Mouse (Mus musculus): ENCODE data around the gene Il10. TPM values are rescaled to one million over a fixed set of nuclear protein-coding genes. Genes with fewer than 3 reads are reported as not detected.

Il10 gene
- polyA plus RNA-seq, 1 experiment from 2014 or later = not detected

DNA sequence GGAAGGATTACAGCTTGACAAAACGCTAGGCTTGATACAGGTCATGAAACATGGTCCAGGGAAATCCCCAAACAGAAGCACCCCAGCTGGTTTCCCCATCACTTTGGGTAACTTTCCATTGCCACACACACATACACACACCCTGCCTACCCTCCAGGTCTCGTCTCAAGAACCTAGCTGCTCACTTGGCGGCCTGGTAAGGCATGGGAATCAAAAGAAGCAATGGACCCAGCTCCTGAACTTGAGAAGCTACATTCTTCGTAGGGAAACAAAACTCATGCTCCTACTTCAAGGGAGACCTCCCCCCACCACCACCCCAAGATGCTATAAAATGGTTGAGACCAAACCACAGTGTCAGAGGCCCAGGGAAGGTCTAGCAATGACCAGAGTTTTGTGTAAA lies 19.9 kb upstream of the Il10 start:
- no peaks in the 10 kb centered on the region for H3K36me3 ChIP-seq
- no peak for ATAC-seq (replicated peaks; ENCODE audit: insufficient number of reproducible peaks, insufficient read depth, low FRiP score, low read depth)
- H3K4me3 ChIP-seq = no peak overlapping the region
- no peak overlapping the region for H3K9ac ChIP-seq
- H3K27ac ChIP-seq = no peak overlapping the region
- 76% methylated on average over 4 of the region's 4 CpGs for WGBS
- H3K4me2 ChIP-seq = no peak overlapping the region
- H3K4me1 ChIP-seq (replicated peaks) = peaks cover 7% of the 10 kb centered on the region
- no peaks in the 10 kb centered on the region for H3K27me3 ChIP-seq
- no peaks in the 10 kb centered on the region for H3K9me3 ChIP-seq (replicated peaks)

DNA sequence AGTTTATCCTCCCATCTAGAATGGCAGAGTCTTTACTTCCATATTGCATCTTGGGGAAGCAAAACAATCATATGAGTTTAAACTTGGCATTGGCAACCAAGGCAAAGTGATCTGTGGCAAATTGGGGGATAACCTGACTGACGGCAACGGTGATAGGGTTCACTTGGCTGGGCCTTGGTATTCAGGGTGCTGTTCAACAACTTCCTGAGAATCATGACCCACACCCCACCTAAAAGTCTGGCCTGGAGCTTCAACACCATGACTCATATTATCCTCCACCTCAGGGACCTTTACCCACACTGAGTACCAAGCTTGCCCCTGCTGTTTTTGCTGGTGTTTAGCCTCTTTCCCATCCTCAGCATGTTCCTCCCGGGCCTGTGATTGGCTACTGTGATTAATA lies 19.3 kb upstream of the Il10 start:
- no peak overlapping the region for H3K27ac ChIP-seq
- H3K36me3 ChIP-seq = no peaks in the 10 kb centered on the region
- H3K27me3 ChIP-seq = no peaks in the 10 kb centered on the region
- H3K9ac ChIP-seq = no peak overlapping the region
- no peak overlapping the region for H3K4me3 ChIP-seq
- peaks cover 7% of the 10 kb centered on the region for H3K4me1 ChIP-seq (replicated peaks)
- H3K9me3 ChIP-seq (replicated peaks) = no peaks in the 10 kb centered on the region
- no peak for ATAC-seq (replicated peaks; ENCODE audit: insufficient number of reproducible peaks, insufficient read depth, low FRiP score, low read depth)
- H3K4me2 ChIP-seq = no peak overlapping the region
- WGBS = 87% methylated on average over 3 of the region's 3 CpGs

DNA sequence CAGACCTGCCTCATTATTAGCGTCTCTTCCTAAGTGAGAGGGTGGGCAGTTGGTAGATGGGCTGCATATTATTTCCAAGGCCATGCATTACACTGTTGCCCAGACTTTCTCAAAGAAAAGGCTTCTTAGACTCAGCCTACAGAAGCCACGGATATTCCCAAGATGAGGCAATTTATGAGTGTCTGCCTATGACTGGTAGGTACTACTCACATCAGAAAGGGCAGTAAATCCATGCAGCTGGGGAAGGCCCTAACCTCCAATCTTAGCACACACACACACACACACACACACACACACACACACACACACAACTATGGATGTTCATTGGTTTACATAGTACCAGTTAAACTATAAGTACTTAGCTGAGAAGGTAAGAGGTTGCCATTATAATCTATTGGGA lies 17.1 kb upstream of the Il10 start:
- no peaks in the 10 kb centered on the region for H3K9me3 ChIP-seq (replicated peaks)
- H3K9ac ChIP-seq = no peak overlapping the region
- 85% methylated on average over 2 of the region's 2 CpGs for WGBS
- no peak overlapping the region for H3K27ac ChIP-seq
- H3K4me2 ChIP-seq = no peak overlapping the region
- H3K4me3 ChIP-seq = no peak overlapping the region
- no peak for ATAC-seq (replicated peaks; ENCODE audit: insufficient number of reproducible peaks, insufficient read depth, low FRiP score, low read depth)
- H3K4me1 ChIP-seq (replicated peaks) = peaks cover 7% of the 10 kb centered on the region
- H3K27me3 ChIP-seq = no peaks in the 10 kb centered on the region
- H3K36me3 ChIP-seq = no peaks in the 10 kb centered on the region

DNA sequence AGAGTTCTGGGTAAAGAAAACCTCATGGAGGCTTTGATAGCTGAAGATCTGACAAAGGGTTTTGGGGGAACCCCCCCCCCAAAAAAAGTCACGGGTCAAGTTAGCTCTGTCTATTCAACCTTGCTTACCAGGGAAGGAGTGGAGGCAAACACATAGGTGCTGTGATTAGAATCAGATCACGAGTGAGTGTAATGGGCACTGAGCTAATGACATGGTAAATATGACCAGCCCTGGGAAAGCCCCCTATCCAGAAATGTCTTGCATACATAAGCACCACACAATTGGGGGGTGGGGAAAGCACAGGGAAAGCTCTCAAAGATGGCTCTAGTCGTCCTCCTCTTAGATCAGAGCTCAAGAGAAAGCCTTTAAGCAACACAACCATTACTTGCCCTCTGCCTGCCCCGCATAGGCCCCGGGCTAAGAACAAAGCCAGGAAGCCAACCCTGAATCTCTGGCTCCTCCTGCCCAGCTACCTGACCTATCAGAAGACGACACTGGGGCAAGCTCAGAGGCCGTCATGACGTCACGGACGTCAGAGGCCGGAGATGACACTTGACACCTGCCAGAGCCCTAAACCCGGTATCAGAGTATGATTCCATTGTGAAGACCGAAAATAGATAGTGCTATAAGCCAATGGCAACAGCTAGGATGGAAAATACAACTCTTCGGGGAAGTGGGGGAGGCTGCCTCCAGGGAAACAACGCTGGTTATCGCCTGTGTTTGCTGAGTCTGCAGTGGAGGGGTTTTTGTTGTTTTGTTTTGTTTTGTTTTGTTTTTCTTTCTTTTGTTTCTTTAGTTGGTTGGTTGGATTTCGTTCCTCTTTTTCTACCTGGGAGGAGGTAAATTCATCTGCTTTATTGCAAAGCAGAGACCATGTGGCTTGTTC lies 16.4 kb upstream of the Il10 start:
- Histone ChIP-seq H3K27me3 (no peaks in the 10 kb centered on the region), H3K4me2 (peak overlapping the region; percentile 19; the same call in 1 of the 2 replicates), H3K4me1 (replicated peaks) (peaks cover 7% of the 10 kb centered on the region), H3K9ac (no peak overlapping the region), H3K4me3 (no peak overlapping the region), H3K36me3 (no peaks in the 10 kb centered on the region), H3K9me3 (replicated peaks) (no peaks in the 10 kb centered on the region), H3K27ac (peak overlapping the region; percentile 64)
- peak; percentile 83 for ATAC-seq (replicated peaks; ENCODE audit: insufficient number of reproducible peaks, insufficient read depth, low FRiP score, low read depth)
- WGBS = 42% methylated on average over 17 of the region's 17 CpGs

DNA sequence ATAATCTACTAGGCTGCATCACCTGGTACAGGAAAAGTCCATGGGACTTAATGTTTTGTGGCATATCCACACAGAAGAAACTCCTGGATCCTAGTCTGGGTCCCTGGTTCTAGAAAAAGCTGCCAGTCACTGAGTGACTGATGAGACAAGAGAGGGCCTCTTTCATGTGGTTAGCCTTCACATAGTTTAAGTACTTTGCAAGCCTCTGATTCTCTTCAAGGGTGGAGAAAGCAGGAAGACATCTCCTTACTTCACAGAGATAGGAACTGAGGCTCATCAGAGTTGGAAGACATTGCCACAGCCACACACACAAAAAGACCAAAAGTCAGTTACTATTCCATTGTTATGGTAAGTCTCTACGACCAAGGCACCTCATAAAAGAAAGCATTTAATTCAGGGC lies 13.6 kb upstream of the Il10 start:
- H3K27ac ChIP-seq = no peak overlapping the region
- no peaks in the 10 kb centered on the region for H3K36me3 ChIP-seq
- H3K4me3 ChIP-seq = no peak overlapping the region
- 66% methylated on average over 1 of the region's 1 CpGs for WGBS
- no peaks in the 10 kb centered on the region for H3K9me3 ChIP-seq (replicated peaks)
- no peaks in the 10 kb centered on the region for H3K27me3 ChIP-seq
- no peak overlapping the region for H3K9ac ChIP-seq
- peaks cover 11% of the 10 kb centered on the region for H3K4me1 ChIP-seq (replicated peaks)
- no peak for ATAC-seq (replicated peaks; ENCODE audit: insufficient number of reproducible peaks, insufficient read depth, low FRiP score, low read depth)
- no peak overlapping the region for H3K4me2 ChIP-seq

DNA sequence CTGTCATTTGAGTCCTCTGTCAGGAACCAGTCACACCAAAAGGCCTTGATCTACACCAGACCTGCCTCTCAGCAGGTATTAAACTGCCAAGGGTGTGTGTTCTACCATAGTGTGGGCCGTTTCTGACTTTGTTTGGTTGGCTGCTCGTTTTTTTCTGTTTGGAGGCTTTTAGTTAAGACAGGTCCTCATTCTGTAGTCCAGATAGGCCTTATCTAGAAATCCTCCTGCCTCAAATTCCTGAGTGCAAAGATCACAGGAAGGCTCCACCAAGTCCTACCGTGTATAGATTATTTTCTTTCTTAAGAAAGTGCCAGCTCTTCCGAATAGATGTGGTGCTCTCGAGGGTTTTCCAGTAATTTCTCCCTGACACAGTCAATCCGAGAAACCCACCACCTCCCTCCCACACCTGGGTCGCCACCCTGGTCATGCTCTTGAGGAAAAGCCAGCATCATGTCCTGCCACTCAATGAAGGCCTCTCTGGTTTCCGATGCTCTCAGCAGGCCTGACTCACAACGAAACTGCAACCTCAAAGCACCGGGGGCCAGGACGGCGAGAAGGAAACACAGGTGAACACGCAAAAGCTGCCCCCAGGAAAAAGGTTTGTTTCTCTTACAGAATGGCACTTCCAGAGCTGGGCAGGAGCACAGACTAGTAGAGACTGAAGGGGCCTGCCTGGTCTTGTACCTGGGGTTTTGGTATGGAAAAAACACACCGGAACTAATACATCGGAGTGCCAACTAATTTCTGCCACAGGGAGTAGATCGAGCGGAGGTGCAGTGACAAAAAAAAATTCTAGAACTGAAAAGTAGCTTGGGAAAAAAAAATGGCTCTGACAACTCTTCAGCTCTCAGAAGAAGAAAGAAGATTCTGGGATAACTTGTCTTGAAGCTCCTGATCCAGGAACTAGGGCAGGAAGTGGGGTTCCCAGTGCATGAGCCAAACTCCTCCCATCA lies 9.2 kb upstream of the Il10 start:
- 57% methylated on average over 17 of the region's 17 CpGs for WGBS
- Histone ChIP-seq H3K36me3 (no peaks in the 10 kb centered on the region), H3K27me3 (no peaks in the 10 kb centered on the region), H3K27ac (no peak overlapping the region), H3K9me3 (replicated peaks) (no peaks in the 10 kb centered on the region), H3K4me1 (replicated peaks) (0 out of 2 replicates have a peak, but pooled peaks cover 4% of the 10 kb centered on the region), H3K4me3 (no peak overlapping the region), H3K4me2 (no peak overlapping the region), H3K9ac (no peak overlapping the region)
- no peak for ATAC-seq (replicated peaks; ENCODE audit: insufficient number of reproducible peaks, insufficient read depth, low FRiP score, low read depth)

DNA sequence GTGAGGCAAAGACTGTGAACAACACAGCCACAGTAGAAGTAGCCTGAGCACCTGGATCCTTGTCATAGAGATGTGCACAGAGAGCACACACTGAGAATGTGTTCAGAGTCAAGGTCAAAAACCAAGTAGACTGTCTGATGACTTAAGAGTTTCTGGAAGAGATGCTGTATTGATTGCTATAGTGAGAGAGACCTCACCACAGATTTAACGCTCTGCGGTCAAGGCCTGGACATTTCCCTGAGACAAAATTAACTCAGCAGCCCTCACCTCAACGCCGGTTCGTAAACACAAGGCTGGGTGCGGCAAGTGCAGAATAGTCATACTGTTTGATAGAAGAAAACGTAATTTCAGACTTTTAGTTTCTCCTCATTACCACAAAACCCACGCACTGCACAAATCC lies 7.2 kb upstream of the Il10 start:
- Histone ChIP-seq H3K27me3 (no peaks in the 10 kb centered on the region), H3K9me3 (replicated peaks) (no peaks in the 10 kb centered on the region), H3K4me2 (no peak overlapping the region), H3K27ac (no peak overlapping the region), H3K36me3 (no peaks in the 10 kb centered on the region), H3K4me1 (replicated peaks) (0 out of 2 replicates have a peak, but pooled peaks cover 4% of the 10 kb centered on the region), H3K4me3 (no peak overlapping the region), H3K9ac (no peak overlapping the region)
- ATAC-seq (replicated peaks; ENCODE audit: insufficient number of reproducible peaks, insufficient read depth, low FRiP score, low read depth) = no peak
- 90% methylated on average over 8 of the region's 8 CpGs for WGBS

DNA sequence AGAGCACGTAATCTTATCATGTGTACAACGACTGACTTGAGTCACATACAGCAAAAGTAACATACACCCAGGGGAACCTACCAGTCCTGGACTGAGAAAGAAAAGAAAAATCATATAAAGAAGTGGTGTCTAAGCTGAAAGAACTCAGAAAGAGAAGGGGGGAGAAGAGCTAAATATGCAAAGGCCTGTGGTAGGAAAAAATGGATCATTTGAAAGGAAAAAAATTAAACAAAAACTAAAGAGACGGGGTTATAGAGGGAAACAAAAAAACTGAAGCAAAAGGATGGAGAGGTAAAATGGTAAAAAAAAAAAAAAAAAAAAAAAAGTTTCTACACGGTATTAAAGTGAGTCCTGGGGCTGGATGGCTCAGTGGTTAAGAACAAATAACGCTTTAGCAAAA lies 5.7 kb upstream of the Il10 start:
- Histone ChIP-seq H3K36me3 (no peaks in the 10 kb centered on the region), H3K27ac (no peak overlapping the region), H3K4me2 (no peak overlapping the region), H3K9me3 (replicated peaks) (no peaks in the 10 kb centered on the region), H3K4me1 (replicated peaks) (0 out of 2 replicates have a peak, but pooled peaks cover 4% of the 10 kb centered on the region), H3K27me3 (no peaks in the 10 kb centered on the region), H3K9ac (no peak overlapping the region), H3K4me3 (no peak overlapping the region)
- 82% methylated on average over 5 of the region's 5 CpGs for WGBS
- no peak for ATAC-seq (replicated peaks; ENCODE audit: insufficient number of reproducible peaks, insufficient read depth, low FRiP score, low read depth)

DNA sequence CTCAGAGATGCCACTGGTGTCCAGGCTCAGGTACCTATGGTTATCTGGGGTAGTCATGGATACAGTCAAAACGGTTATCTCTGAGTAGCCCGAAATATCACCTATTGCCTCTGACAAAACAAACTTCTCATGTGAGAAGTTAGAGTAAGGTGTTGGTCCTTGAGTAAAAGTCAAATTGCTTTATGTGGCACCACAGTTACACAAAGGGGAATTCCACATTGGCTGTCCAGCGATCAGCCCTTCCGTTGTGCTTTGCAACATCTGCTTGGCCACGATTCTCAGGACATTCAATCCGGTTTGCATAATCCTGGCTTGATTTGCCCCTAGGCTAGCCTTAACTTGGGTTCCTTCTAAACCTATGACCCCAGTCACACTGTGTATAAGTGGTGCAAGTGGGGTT lies 4.4 kb upstream of the Il10 start:
- ATAC-seq (replicated peaks; ENCODE audit: insufficient number of reproducible peaks, insufficient read depth, low FRiP score, low read depth) = no peak

DNA sequence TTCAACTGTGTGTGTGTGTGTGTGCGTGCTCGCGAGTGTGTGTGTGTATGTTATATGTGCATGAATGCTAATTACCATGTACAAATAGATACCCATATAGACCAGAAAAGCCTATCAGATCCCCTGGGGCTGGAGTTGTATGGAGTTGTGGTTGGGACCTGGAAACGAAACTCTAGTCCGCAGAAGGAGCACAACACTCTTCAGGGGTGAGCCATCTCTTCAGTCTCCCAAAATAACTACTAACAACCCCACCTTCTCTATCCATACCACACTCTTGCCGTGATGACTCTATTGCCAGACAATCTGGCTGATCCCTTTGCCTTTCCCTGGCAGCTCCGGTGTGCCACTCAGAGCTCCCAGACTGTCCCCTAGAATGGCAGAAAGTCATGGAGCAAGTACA lies 3.8 kb upstream of the Il10 start:
- no peaks in the 10 kb centered on the region for H3K4me1 ChIP-seq (replicated peaks)
- H3K27me3 ChIP-seq = no peaks in the 10 kb centered on the region
- no peaks in the 10 kb centered on the region for H3K36me3 ChIP-seq
- H3K4me2 ChIP-seq = no peak overlapping the region
- H3K9ac ChIP-seq = no peak overlapping the region
- no peak for ATAC-seq (replicated peaks; ENCODE audit: insufficient number of reproducible peaks, insufficient read depth, low FRiP score, low read depth)
- no peak overlapping the region for H3K4me3 ChIP-seq
- WGBS = 80% methylated on average over 7 of the region's 7 CpGs
- no peak overlapping the region for H3K27ac ChIP-seq
- no peaks in the 10 kb centered on the region for H3K9me3 ChIP-seq (replicated peaks)

More for the DNA sequence above, 4.4 kb upstream of the Il10 start:
- Histone ChIP-seq H3K9me3 (replicated peaks) (no peaks in the 10 kb centered on the region), H3K4me1 (replicated peaks) (0 out of 2 replicates have a peak, but pooled peaks cover 4% of the 10 kb centered on the region), H3K9ac (no peak overlapping the region), H3K36me3 (no peaks in the 10 kb centered on the region), H3K27ac (no peak overlapping the region), H3K4me2 (no peak overlapping the region), H3K27me3 (no peaks in the 10 kb centered on the region), H3K4me3 (no peak overlapping the region)
- 75% methylated on average over 6 of the region's 6 CpGs for WGBS
